Mouse (Mus musculus) cortical plate, adult 2 months (tissue): ENCODE data around the gene Fgd5. TPM values are rescaled to one million over a fixed set of nuclear protein-coding genes. Genes with fewer than 3 reads are reported as not detected.
"Not testable (repeated sequence)": the region's sequence is repeated elsewhere in the genome, so short reads cannot be mapped to it uniquely, and the experiment has no call there.

Source experiments
- H3K27ac ChIP-seq: fragments of 200-500 bp; 2 replicates; pipeline ENCODE4 v1.5.1; 2012; ENCODE audit warnings: low read length, control low read depth, inconsistent platforms; ENCODE audit not compliant: insufficient read depth
- H3K4me1 ChIP-seq: fragments of 200-500 bp; 2 replicates; pipeline ENCODE4 v1.6.1; 2011; ENCODE audit warnings: low read length; ENCODE audit not compliant: control insufficient read depth, insufficient read depth
- H3K4me3 ChIP-seq: fragments of 200-500 bp; 2 replicates; pipeline ENCODE4 v1.5.1; 2011; ENCODE audit warnings: mild to moderate bottlenecking, low read length, control low read depth; ENCODE audit not compliant: insufficient read depth
- CTCF ChIP-seq: fragments of 200-500 bp; IDR thresholded peaks from 2 replicates; pipeline ENCODE4 v1.5.1; 2011; ENCODE audit warnings: mild to moderate bottlenecking, control low read depth, low read length; ENCODE audit not compliant: insufficient read depth; ENCODE audit errors: extremely low read depth
- POLR2A ChIP-seq: fragments of 200-500 bp; IDR thresholded peaks from 2 replicates; pipeline ENCODE4 v1.6.1; 2011; ENCODE audit warnings: mild to moderate bottlenecking, low read length, control low read depth; ENCODE audit not compliant: insufficient read depth; ENCODE audit errors: extremely low read depth
- polyA plus RNA-seq: library from polyadenylated mRNA; depleted of rRNA; stranded (reverse); fragments of >200 nt; gene quantifications from 2 replicates; pipeline ENCODE4 v1.2.3, GENCODE M21; 2012

The Fgd5 gene
- polyA plus RNA-seq, 1 experiment, result 5.0 TPM

- no peak for TF ChIP-seq CTCF
- TF ChIP-seq POLR2A, result no peak
- H3K4me1 ChIP-seq, result peaks cover 6% of the 10 kb centered on the region
- H3K4me3 ChIP-seq, result no peak overlapping the region
- H3K27ac ChIP-seq, result no peak overlapping the region
Observed at GRCm38 (mm10) chr6:92082756-92083155, 104.1 kb downstream of the Fgd5 start.

GRCm38 (mm10) chr6:92084932-92085331, 106.3 kb downstream of the Fgd5 start:
- H3K27ac ChIP-seq, result peak overlapping the region; percentile 10; the same call in 1 of the 2 replicates
- peaks cover 6% of the 10 kb centered on the region for H3K4me1 ChIP-seq
- no peak overlapping the region for H3K4me3 ChIP-seq
- no peak for TF ChIP-seq CTCF
- TF ChIP-seq POLR2A, result no peak

- not testable (repeated sequence) for H3K4me3 ChIP-seq, H3K27ac ChIP-seq, H3K4me1 ChIP-seq
Observed at GRCm38 (mm10) chr6:92089141-92089540, 110.5 kb downstream of the Fgd5 start.

GRCm38 (mm10) chr6:92089982-92090381, 111.3 kb downstream of the Fgd5 start:
- TF ChIP-seq POLR2A (no peak), CTCF (no peak)
- Histone ChIP-seq H3K27ac (no peak overlapping the region), H3K4me3 (no peak overlapping the region; the same call in 1 of the 2 replicates), H3K4me1 (peaks cover 12% of the 10 kb centered on the region)

- Histone ChIP-seq H3K27ac (peak overlapping the region; percentile 98), H3K4me3 (peak overlapping the region; percentile 80), H3K4me1 (peaks cover 7% of the 10 kb centered on the region)
- TF ChIP-seq CTCF (no peak), POLR2A (no peak)
Observed at GRCm38 (mm10) chr6:92090497-92090896, 111.8 kb downstream of the Fgd5 start.

- Histone ChIP-seq H3K4me3 (peak within 1 kb of the TSS; percentile 80), H3K4me1 (peaks cover 6% of the 10 kb centered on the region), H3K27ac (peak within 1 kb of the TSS; percentile 98)
- TF ChIP-seq CTCF, result no peak
- peak; percentile 54 for TF ChIP-seq POLR2A
Observed at GRCm38 (mm10) chr6:92091130-92091591, 112.5 kb downstream of the Fgd5 start, which contains the start of gene Nr2c2. Gene Nr2c2, plus strand, starts transcription at chr6:92091390.

- peak overlapping the region; percentile 98 for H3K27ac ChIP-seq
- TF ChIP-seq POLR2A (peak; percentile 65), CTCF (no peak)
Observed at GRCm38 (mm10) chr6:92091767-92092489, 113.2 kb downstream of the Fgd5 start.

GRCm38 (mm10) chr6:92092737-92093136, 114.1 kb downstream of the Fgd5 start:
- TF ChIP-seq CTCF (no peak), POLR2A (no peak)
- H3K4me1 ChIP-seq, result peaks cover 6% of the 10 kb centered on the region
- H3K4me3 ChIP-seq, result peak overlapping the region; percentile 80
- H3K27ac ChIP-seq, result peak overlapping the region; percentile 63

More at GRCm38 (mm10) chr6:92091767-92092489, 113.2 kb downstream of the Fgd5 start:
- Histone ChIP-seq H3K4me1 (peaks cover 6% of the 10 kb centered on the region), H3K4me3 (peak overlapping the region; percentile 80)

GRCm38 (mm10) chr6:92093869-92094268, 115.2 kb downstream of the Fgd5 start:
- TF ChIP-seq POLR2A (no peak), CTCF (no peak)
- no peak overlapping the region for H3K27ac ChIP-seq
- no peak overlapping the region for H3K4me3 ChIP-seq
- H3K4me1 ChIP-seq, result peaks cover 6% of the 10 kb centered on the region
